Mouse (Mus musculus) megakaryocyte-erythroid progenitor cell, adult 5 weeks (primary cell): Measurements from ENCODE around the gene Gm33543. TPM values are rescaled to one million over a fixed set of nuclear protein-coding genes. Genes with fewer than 3 reads are reported as not detected.

Experiments
- polyA plus RNA-seq: library from polyadenylated mRNA; stranded (reverse); fragments of >175 nt; gene quantifications from 2 replicates; pipeline ENCODE4 v1.2.3, GENCODE M21; 2012

The Gm33543 gene
- not detected in 2 replicates for polyA plus RNA-seq

GRCm38 (mm10) chr10:95842789-95843637, at the start of gene Gm33543:
TSS of gene Gm33543 (minus strand) at chr10:95842930.

Other genes with a start within 250 kb of the Gm33543 start
- gene Anapc15-ps, start 169.5 kb downstream of the Gm33543 start, polyA plus RNA-seq, result not detected in 2 replicates
- 4.0 and 5.1 TPM in 2 replicates for gene Eea1, start 97.7 kb upstream of the Gm33543 start, polyA plus RNA-seq